Mouse (Mus musculus) 416B (cell line): Measurements from ENCODE around the gene Artn.

ENCODE experiments used
- DNase-seq: peaks from one replicate; pipeline ENCODE4 v3.0.0; 2011; ENCODE audit warnings: low read depth

Artn gene

GRCm38 (mm10) chr4:117918261-117918660, 11.3 kb downstream of the Artn start:
- DNase-seq = no peak

GRCm38 (mm10) chr4:117917847-117918246, 11.7 kb downstream of the Artn start:
- DNase-seq = no peak

- DNase-seq = peak; percentile 18
Observed at GRCm38 (mm10) chr4:117917402-117917801, 12.2 kb downstream of the Artn start.

- peak; percentile 52 for DNase-seq
Observed at GRCm38 (mm10) chr4:117916386-117916785, 13.2 kb downstream of the Artn start.

- DNase-seq = peak; percentile 58
Observed at GRCm38 (mm10) chr4:117915489-117916105, 14.0 kb downstream of the Artn start.

GRCm38 (mm10) chr4:117914591-117915442, 14.7 kb downstream of the Artn start, which contains the start of gene Ipo13:
TSS of gene Ipo13 (minus strand) at chr4:117914999.
- DNase-seq = peak; percentile 95

- no peak for DNase-seq
Observed at GRCm38 (mm10) chr4:117914031-117914430, 15.5 kb downstream of the Artn start.

- no peak for DNase-seq
Observed at GRCm38 (mm10) chr4:117913421-117913820, 16.1 kb downstream of the Artn start.

- DNase-seq = no peak
Observed at GRCm38 (mm10) chr4:117912685-117913273, 16.8 kb downstream of the Artn start.

- no peak for DNase-seq
Observed at GRCm38 (mm10) chr4:117912131-117912561, 17.4 kb downstream of the Artn start.

GRCm38 (mm10) chr4:117908834-117909453, 20.6 kb downstream of the Artn start:
- DNase-seq = no peak

GRCm38 (mm10) chr4:117906196-117906595, 23.4 kb downstream of the Artn start:
- DNase-seq = no peak

GRCm38 (mm10) chr4:117904761-117905160, 24.8 kb downstream of the Artn start:
- DNase-seq = no peak

- DNase-seq = no peak
Observed at GRCm38 (mm10) chr4:117904094-117904493, 25.5 kb downstream of the Artn start.

GRCm38 (mm10) chr4:117898111-117898510, 31.5 kb downstream of the Artn start:
- no peak for DNase-seq

GRCm38 (mm10) chr4:117896031-117896430, 33.5 kb downstream of the Artn start:
- DNase-seq = no peak

- DNase-seq = no peak
Observed at GRCm38 (mm10) chr4:117895339-117895738, 34.2 kb downstream of the Artn start.

GRCm38 (mm10) chr4:117894601-117895000, 35.0 kb downstream of the Artn start:
- no peak for DNase-seq

- DNase-seq = peak; percentile 64
Observed at GRCm38 (mm10) chr4:117893376-117893775, 36.2 kb downstream of the Artn start.

- peak; percentile 94 for DNase-seq
Observed at GRCm38 (mm10) chr4:117891738-117892161, 37.8 kb downstream of the Artn start, which contains the start of gene Dph2. TSS of gene Dph2 (minus strand) at chr4:117892032.

- DNase-seq = no peak
Observed at GRCm38 (mm10) chr4:117890750-117891149, 38.8 kb downstream of the Artn start.

GRCm38 (mm10) chr4:117890031-117890430, 39.5 kb downstream of the Artn start:
- DNase-seq = no peak
